Mouse (Mus musculus) liver, embryonic 11.5 days (tissue): ENCODE results near the gene 5830473C10Rik. TPM values are rescaled to one million over a fixed set of nuclear protein-coding genes. Genes with fewer than 3 reads are reported as not detected.
"Not testable (repeated sequence)": the region's sequence is repeated elsewhere in the genome, so short reads cannot be mapped to it uniquely, and the experiment has no call there.

Source experiments
- ATAC-seq: fragments of 200-750 bp; cut with Nextera tagmentation; replicated peaks from 2 replicates; pipeline ENCODE4 v1.8.0; 2017; ENCODE audit warnings: moderate number of reproducible peaks, mild to moderate bottlenecking, moderate TSS enrichment, moderate library complexity; ENCODE audit not compliant: low FRiP score
- DNase-seq: peaks from one replicate; pipeline ENCODE4 v3.0.0-alpha.2; 2017; ENCODE audit warnings: low spot score
- H3K27ac ChIP-seq: fragments of 300-500 bp; sonication (generic); 2 replicates; pipeline ENCODE4 v1.5.1; 2014; ENCODE audit warnings: mild to moderate bottlenecking, low read depth, low read length, control low read depth
- H3K27me3 ChIP-seq: fragments of 300-500 bp; sonication (generic); replicated peaks from 2 replicates; pipeline ENCODE4 v1.6.1; 2014; ENCODE audit warnings: low read length, mixed read lengths; ENCODE audit not compliant: control insufficient read depth, insufficient read depth
- H3K36me3 ChIP-seq: fragments of 300-500 bp; sonication (generic); 2 replicates; pipeline ENCODE4 v1.6.1; 2014; ENCODE audit warnings: mild to moderate bottlenecking, low read length, moderate library complexity, mixed read lengths; ENCODE audit not compliant: control insufficient read depth, insufficient read depth
- H3K4me1 ChIP-seq: fragments of 300-500 bp; sonication (generic); replicated peaks from 2 replicates; pipeline ENCODE4 v1.6.1; 2014; ENCODE audit warnings: low read length, mixed read lengths; ENCODE audit not compliant: control insufficient read depth, insufficient read depth
- H3K4me2 ChIP-seq: fragments of 300-500 bp; sonication (generic); 2 replicates; pipeline ENCODE4 v1.6.1; 2014; ENCODE audit warnings: mild to moderate bottlenecking, control low read depth, moderate library complexity
- H3K4me3 ChIP-seq: fragments of 300-500 bp; sonication (generic); 2 replicates; pipeline ENCODE4 v1.5.1; 2014; ENCODE audit warnings: low read depth, low read length, control low read depth
- H3K9ac ChIP-seq: fragments of 300-500 bp; sonication (generic); 2 replicates; pipeline ENCODE4 v1.6.1; 2014; ENCODE audit warnings: low read depth, low read length, control low read depth
- H3K9me3 ChIP-seq: fragments of 300-500 bp; sonication (generic); 2 replicates; pipeline ENCODE4 v1.6.1; 2016; ENCODE audit warnings: low read length, inconsistent platforms, mixed read lengths; ENCODE audit not compliant: control insufficient read depth
- WGBS: fragments of 180-500 bp; shearing (Covaris S2); extraction: QIAGEN DNeasy Blood & Tissue Kit; methylation state at CpG from one replicate; pipeline ENCODE4 v1.1.7; 2014; 5-methylcytosine and 5-hydroxymethylcytosine counted together
- polyA plus RNA-seq: library from polyadenylated mRNA; unstranded; fragments of >200 nt; fragmentation: Nextera tagmentation; extraction: Ambion mirVana; gene quantifications from 2 replicates; pipeline ENCODE4 v1.2.1, GENCODE M21; 2014

Gene 5830473C10Rik
- polyA plus RNA-seq, 1 experiment from 2014 or later, result 0.19 TPM

- no peak overlapping the region for H3K4me3 ChIP-seq
- H3K4me1 ChIP-seq, result no peaks in the 10 kb centered on the region; the same call in 1 of the 2 replicates
- no peak for DNase-seq
- ATAC-seq, result no peak; the same call in 1 of the 2 replicates
- H3K9me3 ChIP-seq, result no peaks in the 10 kb centered on the region
- no peaks in the 10 kb centered on the region for H3K27me3 ChIP-seq
- no peaks in the 10 kb centered on the region for H3K36me3 ChIP-seq
- H3K9ac ChIP-seq, result no peak overlapping the region
- no peak overlapping the region for H3K4me2 ChIP-seq
- 38% methylated on average over 11 of the region's 11 CpGs for WGBS
- no peak overlapping the region for H3K27ac ChIP-seq
Observed at GRCm38 (mm10) chr5:90608906-90609305, 48.0 kb downstream of the 5830473C10Rik start.

GRCm38 (mm10) chr5:90611388-90611787 is 50.5 kb downstream of the 5830473C10Rik start:
- Histone ChIP-seq H3K27me3 (no peaks in the 10 kb centered on the region), H3K4me2 (no peak overlapping the region), H3K4me3 (no peak overlapping the region), H3K36me3 (no peaks in the 10 kb centered on the region), H3K9me3 (no peaks in the 10 kb centered on the region), H3K27ac (no peak overlapping the region), H3K4me1 (no peaks in the 10 kb centered on the region; the same call in 1 of the 2 replicates), H3K9ac (no peak overlapping the region)
- ATAC-seq (no peak), DNase-seq (no peak)
- WGBS, result 73% methylated on average over 3 of the region's 3 CpGs

GRCm38 (mm10) chr5:90611996-90612611 is 51.2 kb downstream of the 5830473C10Rik start:
- H3K9ac ChIP-seq, result no peak overlapping the region
- 79% methylated on average over 6 of the region's 6 CpGs for WGBS
- no peak overlapping the region for H3K4me3 ChIP-seq
- no peak overlapping the region for H3K4me2 ChIP-seq
- no peaks in the 10 kb centered on the region for H3K27me3 ChIP-seq
- no peaks in the 10 kb centered on the region; the same call in 1 of the 2 replicates for H3K4me1 ChIP-seq
- no peak for DNase-seq
- H3K9me3 ChIP-seq, result no peaks in the 10 kb centered on the region
- no peaks in the 10 kb centered on the region for H3K36me3 ChIP-seq
- ATAC-seq, result no peak
- no peak overlapping the region for H3K27ac ChIP-seq

GRCm38 (mm10) chr5:90612751-90613150 is 51.8 kb downstream of the 5830473C10Rik start:
- not testable (repeated sequence) for DNase-seq, H3K4me1 ChIP-seq, ATAC-seq, H3K4me2 ChIP-seq, H3K4me3 ChIP-seq, H3K27me3 ChIP-seq, H3K9me3 ChIP-seq, H3K27ac ChIP-seq, H3K9ac ChIP-seq, H3K36me3 ChIP-seq
- 88% methylated on average over 1 of the region's 1 CpGs for WGBS

- Histone ChIP-seq H3K27me3 (no peaks in the 10 kb centered on the region), H3K9me3 (no peaks in the 10 kb centered on the region), H3K9ac (no peak overlapping the region), H3K4me2 (no peak overlapping the region), H3K27ac (no peak overlapping the region), H3K4me1 (no peaks in the 10 kb centered on the region), H3K36me3 (no peaks in the 10 kb centered on the region), H3K4me3 (no peak overlapping the region)
- DNase-seq (no peak), ATAC-seq (no peak)
- WGBS, result 81% methylated on average over 3 of the region's 3 CpGs
Observed at GRCm38 (mm10) chr5:90617859-90618258, 57.0 kb downstream of the 5830473C10Rik start.

DNA sequence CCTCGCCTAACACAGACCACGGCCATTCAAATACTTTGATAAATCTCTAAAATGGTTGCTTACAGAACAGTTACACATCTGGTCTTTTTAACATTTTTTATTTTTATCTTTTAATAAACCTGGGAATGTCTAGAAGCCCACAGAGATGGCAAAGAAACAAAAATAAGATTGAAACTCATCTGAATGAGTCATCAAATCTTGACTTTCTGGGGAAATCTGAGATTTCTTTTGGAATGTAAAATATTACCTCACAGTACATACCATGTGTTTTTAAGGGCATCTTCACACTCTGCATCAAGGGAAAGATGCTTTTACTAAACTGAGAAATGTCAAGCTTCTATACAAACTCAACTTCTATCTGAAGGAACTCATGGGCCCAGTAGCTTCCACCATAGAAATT is 60.4 kb downstream of the 5830473C10Rik start:
- 92% methylated on average over 2 of the region's 2 CpGs for WGBS
- Histone ChIP-seq H3K9me3 (no peaks in the 10 kb centered on the region), H3K27ac (no peak overlapping the region), H3K4me1 (no peaks in the 10 kb centered on the region), H3K36me3 (no peaks in the 10 kb centered on the region), H3K9ac (no peak overlapping the region), H3K27me3 (no peaks in the 10 kb centered on the region), H3K4me3 (no peak overlapping the region), H3K4me2 (no peak overlapping the region)
- no peak for DNase-seq
- ATAC-seq, result no peak

- no peaks in the 10 kb centered on the region for H3K27me3 ChIP-seq
- no peak overlapping the region for H3K9ac ChIP-seq
- no peak overlapping the region for H3K27ac ChIP-seq
- DNase-seq (no peak), ATAC-seq (no peak)
- no peaks in the 10 kb centered on the region for H3K9me3 ChIP-seq
- no peak overlapping the region for H3K4me3 ChIP-seq
- no peak overlapping the region for H3K4me2 ChIP-seq
- H3K4me1 ChIP-seq, result no peaks in the 10 kb centered on the region
- H3K36me3 ChIP-seq, result no peaks in the 10 kb centered on the region
- WGBS, result 92% methylated on average over 6 of the region's 6 CpGs
Observed at GRCm38 (mm10) chr5:90621726-90622125, 60.8 kb downstream of the 5830473C10Rik start.

GRCm38 (mm10) chr5:90623209-90623608 is 62.3 kb downstream of the 5830473C10Rik start:
- no peak for ATAC-seq

DNA sequence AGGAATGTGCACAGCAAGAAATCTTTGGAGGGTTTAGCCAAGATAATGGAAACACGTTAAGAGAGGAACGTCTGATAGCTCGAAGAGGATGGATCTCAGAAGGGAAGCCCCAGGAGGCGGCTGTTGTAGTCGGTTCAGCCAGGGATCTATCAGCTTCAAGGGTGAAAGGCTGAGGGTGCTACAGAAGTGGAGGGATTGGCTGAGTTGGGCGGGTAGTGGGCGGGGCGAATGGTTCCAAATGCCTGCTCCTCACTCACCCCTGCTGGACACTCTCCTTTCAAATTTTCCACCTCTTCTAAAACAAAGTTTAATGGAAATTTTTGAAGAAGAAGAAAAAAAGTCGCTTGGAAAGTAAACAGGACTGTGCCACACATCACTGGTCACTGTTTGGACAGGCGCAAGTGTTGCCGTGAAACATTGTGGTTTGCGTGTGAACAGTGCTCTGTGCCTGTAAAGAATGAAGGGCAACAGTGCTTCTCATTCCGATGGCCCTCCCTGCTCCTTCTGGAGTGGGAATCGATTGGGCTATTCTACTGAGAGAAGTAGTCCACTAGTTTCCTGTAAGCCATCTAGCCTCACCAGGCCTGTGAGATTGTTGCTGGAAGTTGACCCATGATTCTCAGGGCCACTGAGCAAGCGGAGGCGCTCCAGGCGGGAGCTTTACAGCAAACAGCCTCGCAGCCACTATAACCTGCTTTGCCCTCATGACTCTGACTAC is 64.0 kb downstream of the 5830473C10Rik start:
- Histone ChIP-seq H3K9me3 (no peaks in the 10 kb centered on the region), H3K4me2 (no peak overlapping the region), H3K36me3 (no peaks in the 10 kb centered on the region), H3K27ac (no peak overlapping the region), H3K4me3 (no peak overlapping the region), H3K4me1 (no peaks in the 10 kb centered on the region), H3K27me3 (no peaks in the 10 kb centered on the region), H3K9ac (no peak overlapping the region)
- DNase-seq, result no peak
- WGBS, result 72% methylated on average over 18 of the region's 18 CpGs
- ATAC-seq, result no peak

More at GRCm38 (mm10) chr5:90623209-90623608, 62.3 kb downstream of the 5830473C10Rik start:
- no peak overlapping the region for H3K4me2 ChIP-seq
- no peak overlapping the region for H3K9ac ChIP-seq
- H3K4me1 ChIP-seq, result no peaks in the 10 kb centered on the region
- H3K9me3 ChIP-seq, result no peaks in the 10 kb centered on the region
- no peak overlapping the region for H3K4me3 ChIP-seq
- no peak for DNase-seq
- no peaks in the 10 kb centered on the region for H3K27me3 ChIP-seq
- H3K36me3 ChIP-seq, result no peaks in the 10 kb centered on the region
- no peak overlapping the region for H3K27ac ChIP-seq
- 88% methylated on average over 2 of the region's 2 CpGs for WGBS
